Mouse (Mus musculus) embryonic facial prominence, embryonic 10.5 days (tissue): ENCODE data around the gene Adipoq. TPM values are rescaled to one million over a fixed set of nuclear protein-coding genes. Genes with fewer than 3 reads are reported as not detected.

Experiments
- DNase-seq: peaks from one replicate; pipeline ENCODE4 v3.0.0-alpha.2; 2017; ENCODE audit warnings: low spot score
- H3K27ac ChIP-seq: fragments of 300-500 bp; sonication (generic); replicated peaks from 2 replicates; pipeline ENCODE4 v1.5.1; 2016; ENCODE audit warnings: mild to moderate bottlenecking
- H3K27me3 ChIP-seq: fragments of 300-500 bp; sonication (generic); replicated peaks from 2 replicates; pipeline ENCODE4 v1.6.1; 2016; ENCODE audit warnings: low read depth, mild to moderate bottlenecking; ENCODE audit not compliant: poor library complexity, severe bottlenecking
- H3K36me3 ChIP-seq: fragments of 300-500 bp; sonication (generic); replicated peaks from 2 replicates; pipeline ENCODE4 v1.6.1; 2016; ENCODE audit warnings: mild to moderate bottlenecking, moderate library complexity
- H3K4me1 ChIP-seq: fragments of 300-500 bp; sonication (generic); 2 replicates; pipeline ENCODE4 v1.6.1; 2016
- H3K4me3 ChIP-seq: fragments of 300-500 bp; sonication (generic); 2 replicates; pipeline ENCODE4 v1.5.1; 2016; ENCODE audit warnings: mild to moderate bottlenecking, moderate library complexity
- H3K9me3 ChIP-seq: fragments of 300-500 bp; sonication (generic); 2 replicates; pipeline ENCODE4 v1.6.1; 2016; ENCODE audit warnings: mild to moderate bottlenecking
- WGBS: fragments of 180-500 bp; shearing (Covaris S2); methylation state at CpG from one replicate; pipeline ENCODE4 v1.1.7; 2016; 5-methylcytosine and 5-hydroxymethylcytosine counted together
- polyA plus RNA-seq: library from polyadenylated mRNA; unstranded; fragments of >200 nt; fragmentation: Nextera tagmentation; extraction: Ambion mirVana; gene quantifications from 2 replicates; pipeline ENCODE4 v1.2.1, GENCODE M21; 2016

Gene Adipoq
- polyA plus RNA-seq, 1 experiment from 2014 or later: not detected

GRCm38 (mm10) chr16:23151423-23151822 is 5.1 kb downstream of the Adipoq start:
- DNase-seq: no peak
- Histone ChIP-seq H3K9me3 (no peaks in the 10 kb centered on the region), H3K36me3 (no peaks in the 10 kb centered on the region), H3K4me1 (0 out of 2 replicates have a peak, but pooled peaks cover 12% of the 10 kb centered on the region), H3K27ac (no peak overlapping the region), H3K4me3 (no peak overlapping the region), H3K27me3 (no peaks in the 10 kb centered on the region)
- 31% methylated on average over 2 of the region's 2 CpGs for WGBS

GRCm38 (mm10) chr16:23154261-23154660 is 7.9 kb downstream of the Adipoq start:
- Histone ChIP-seq H3K4me3 (no peak overlapping the region), H3K4me1 (0 out of 2 replicates have a peak, but pooled peaks cover 5% of the 10 kb centered on the region), H3K9me3 (no peaks in the 10 kb centered on the region), H3K27me3 (no peaks in the 10 kb centered on the region), H3K36me3 (no peaks in the 10 kb centered on the region), H3K27ac (no peak overlapping the region)
- DNase-seq: no peak
- 81% methylated on average over 5 of the region's 5 CpGs for WGBS

- Histone ChIP-seq H3K27ac (no peak overlapping the region), H3K4me1 (no peaks in the 10 kb centered on the region), H3K4me3 (no peak overlapping the region), H3K27me3 (no peaks in the 10 kb centered on the region), H3K9me3 (no peaks in the 10 kb centered on the region), H3K36me3 (no peaks in the 10 kb centered on the region)
- no peak for DNase-seq
- WGBS: 93% methylated on average over 13 of the region's 13 CpGs
Measured at GRCm38 (mm10) chr16:23157013-23157412, 10.7 kb downstream of the Adipoq start.

GRCm38 (mm10) chr16:23158292-23158691 is 12.0 kb downstream of the Adipoq start:
- Histone ChIP-seq H3K27ac (no peak overlapping the region), H3K4me1 (no peaks in the 10 kb centered on the region), H3K27me3 (no peaks in the 10 kb centered on the region), H3K4me3 (no peak overlapping the region), H3K36me3 (no peaks in the 10 kb centered on the region), H3K9me3 (no peaks in the 10 kb centered on the region)
- 91% methylated on average over 7 of the region's 7 CpGs for WGBS
- DNase-seq: no peak

GRCm38 (mm10) chr16:23158957-23159356 is 12.6 kb downstream of the Adipoq start:
- Histone ChIP-seq H3K27ac (no peak overlapping the region), H3K36me3 (no peaks in the 10 kb centered on the region), H3K9me3 (no peaks in the 10 kb centered on the region), H3K4me3 (no peak overlapping the region), H3K27me3 (no peaks in the 10 kb centered on the region), H3K4me1 (no peaks in the 10 kb centered on the region)
- WGBS: 50% methylated on average over 2 of the region's 2 CpGs
- DNase-seq: no peak

- Histone ChIP-seq H3K27me3 (no peaks in the 10 kb centered on the region), H3K36me3 (no peaks in the 10 kb centered on the region), H3K9me3 (no peaks in the 10 kb centered on the region), H3K4me1 (no peaks in the 10 kb centered on the region), H3K4me3 (no peak overlapping the region), H3K27ac (no peak overlapping the region)
- no peak for DNase-seq
- WGBS: 74% methylated on average over 2 of the region's 2 CpGs
Measured at GRCm38 (mm10) chr16:23159749-23160148, 13.4 kb downstream of the Adipoq start.

- Histone ChIP-seq H3K4me3 (no peak overlapping the region), H3K4me1 (no peaks in the 10 kb centered on the region), H3K9me3 (no peaks in the 10 kb centered on the region), H3K27me3 (no peaks in the 10 kb centered on the region), H3K36me3 (no peaks in the 10 kb centered on the region), H3K27ac (no peak overlapping the region)
- no peak for DNase-seq
- WGBS: 82% methylated on average over 3 of the region's 3 CpGs
Measured at GRCm38 (mm10) chr16:23162116-23162515, 15.8 kb downstream of the Adipoq start.

GRCm38 (mm10) chr16:23164443-23164842 is 18.1 kb downstream of the Adipoq start:
- no peak for DNase-seq
- 74% methylated on average over 6 of the region's 6 CpGs for WGBS

GRCm38 (mm10) chr16:23165441-23165840 is 19.1 kb downstream of the Adipoq start:
- H3K4me1 ChIP-seq: no peaks in the 10 kb centered on the region
- H3K27me3 ChIP-seq: no peaks in the 10 kb centered on the region
- H3K9me3 ChIP-seq: no peaks in the 10 kb centered on the region
- no peak overlapping the region for H3K27ac ChIP-seq
- no peaks in the 10 kb centered on the region for H3K36me3 ChIP-seq
- DNase-seq: no peak
- H3K4me3 ChIP-seq: no peak overlapping the region
- 64% methylated on average over 9 of the region's 9 CpGs for WGBS

More at GRCm38 (mm10) chr16:23164443-23164842, 18.1 kb downstream of the Adipoq start:
- Histone ChIP-seq H3K4me3 (no peak overlapping the region), H3K36me3 (no peaks in the 10 kb centered on the region), H3K9me3 (no peaks in the 10 kb centered on the region), H3K27me3 (no peaks in the 10 kb centered on the region), H3K4me1 (no peaks in the 10 kb centered on the region), H3K27ac (no peak overlapping the region)

GRCm38 (mm10) chr16:23166646-23167045 is 20.3 kb downstream of the Adipoq start:
- no peak overlapping the region for H3K4me3 ChIP-seq
- no peaks in the 10 kb centered on the region for H3K9me3 ChIP-seq
- no peak overlapping the region for H3K27ac ChIP-seq
- 94% methylated on average over 1 of the region's 1 CpGs for WGBS
- no peaks in the 10 kb centered on the region for H3K4me1 ChIP-seq
- DNase-seq: no peak
- no peaks in the 10 kb centered on the region for H3K27me3 ChIP-seq
- H3K36me3 ChIP-seq: no peaks in the 10 kb centered on the region

- no peaks in the 10 kb centered on the region for H3K27me3 ChIP-seq
- 75% methylated on average over 5 of the region's 5 CpGs for WGBS
- DNase-seq: no peak
- no peak overlapping the region for H3K27ac ChIP-seq
- H3K36me3 ChIP-seq: no peaks in the 10 kb centered on the region
- no peaks in the 10 kb centered on the region for H3K9me3 ChIP-seq
- no peak overlapping the region for H3K4me3 ChIP-seq
- H3K4me1 ChIP-seq: no peaks in the 10 kb centered on the region
Measured at GRCm38 (mm10) chr16:23167079-23167478, 20.7 kb downstream of the Adipoq start.

GRCm38 (mm10) chr16:23170813-23171212 is 24.5 kb downstream of the Adipoq start:
- WGBS: 88% methylated on average over 3 of the region's 3 CpGs
- no peaks in the 10 kb centered on the region for H3K4me1 ChIP-seq
- no peak overlapping the region for H3K4me3 ChIP-seq
- no peak overlapping the region for H3K27ac ChIP-seq
- no peaks in the 10 kb centered on the region for H3K36me3 ChIP-seq
- no peak for DNase-seq
- 0 out of 2 replicates have a peak, but pooled peaks cover 6% of the 10 kb centered on the region for H3K9me3 ChIP-seq
- no peaks in the 10 kb centered on the region for H3K27me3 ChIP-seq

- Histone ChIP-seq H3K4me3 (no peak overlapping the region), H3K9me3 (0 out of 2 replicates have a peak, but pooled peaks cover 6% of the 10 kb centered on the region), H3K27me3 (no peaks in the 10 kb centered on the region), H3K36me3 (no peaks in the 10 kb centered on the region), H3K4me1 (no peaks in the 10 kb centered on the region), H3K27ac (no peak overlapping the region)
- no peak for DNase-seq
- 93% methylated on average over 5 of the region's 5 CpGs for WGBS
Measured at GRCm38 (mm10) chr16:23173904-23174303, 27.6 kb downstream of the Adipoq start.

GRCm38 (mm10) chr16:23174855-23175254 is 28.5 kb downstream of the Adipoq start:
- no peak overlapping the region for H3K27ac ChIP-seq
- no peaks in the 10 kb centered on the region for H3K27me3 ChIP-seq
- H3K36me3 ChIP-seq: no peaks in the 10 kb centered on the region
- 0 out of 2 replicates have a peak, but pooled peaks cover 6% of the 10 kb centered on the region for H3K9me3 ChIP-seq
- H3K4me1 ChIP-seq: no peaks in the 10 kb centered on the region
- DNase-seq: no peak
- 89% methylated on average over 5 of the region's 5 CpGs for WGBS
- H3K4me3 ChIP-seq: no peak overlapping the region
